Mouse (Mus musculus): ENCODE data around the gene BC029722. TPM values are rescaled to one million over a fixed set of nuclear protein-coding genes. Genes with fewer than 3 reads are reported as not detected.

The BC029722 gene
- total and polyA plus RNA-seq, 3 experiments: 12.4 to 33.8 (median 22.7) TPM

- Histone ChIP-seq H3K4me2 (ENCODE audit: insufficient read depth, low read depth, poor library complexity, severe bottlenecking) (no peak overlapping the region), H3K27me3 (replicated peaks) (no peaks in the 10 kb centered on the region), H3K9me3 (replicated peaks; ENCODE audit: low read length) (no peaks in the 10 kb centered on the region), H3K4me3 (replicated peaks in 1 of 3; ENCODE audit: low read depth in 2 of 3, low read length in 2 of 3, poor library complexity in 1 of 3) (peak overlapping the region in 1 of 3 experiments; percentile 77), H3K4me1 (ENCODE audit: control insufficient read depth in 1 of 2, insufficient read depth in 2 of 2) (peaks cover 21 to 66% of the 10 kb centered on the region in 2 experiments), H3K9ac (ENCODE audit: insufficient read depth, low read depth) (no peak overlapping the region), H3K36me3 (replicated peaks in 1 of 2; ENCODE audit: control insufficient read depth in 1 of 2, insufficient read depth in 1 of 2, low read length in 1 of 2) (peaks cover 45 to 70% of the 10 kb centered on the region in 2 experiments), H3K79me2 (replicated peaks; ENCODE audit: control insufficient read depth, extremely low read depth, insufficient read depth, poor library complexity, severe bottlenecking) (peaks cover 18% of the 10 kb centered on the region), H3K27ac (ENCODE audit: insufficient read depth, low read depth) (peak overlapping the region; percentile 57)
- no peak for DNase-seq (ENCODE audit: extremely low read depth)
- TF ChIP-seq CHD2 (IDR thresholded peaks at IDR 0.05; ENCODE audit: low read length) (no peak), ZKSCAN1 (IDR thresholded peaks at IDR 0.05; ENCODE audit: borderline replicate concordance, low read depth, low read length) (no peak), SIN3A (IDR thresholded peaks at IDR 0.05; ENCODE audit: low read length) (no peak), ELF1 (IDR thresholded peaks at IDR 0.05; ENCODE audit: low read depth, low read length) (no peak), MAX (IDR thresholded peaks at IDR 0.05; ENCODE audit: low read length) (no peak), MXI1 (IDR thresholded peaks at IDR 0.05; ENCODE audit: low read depth, low read length) (no peak), MEF2A (IDR thresholded peaks at IDR 0.05; ENCODE audit: borderline replicate concordance, low read depth, low read length) (no peak), RCOR1 (conservative IDR thresholded peaks at IDR 0.05; ENCODE audit: low read depth, low read length) (no peak), KAT2A (IDR thresholded peaks at IDR 0.05; ENCODE audit: insufficient replicate concordance, low read length) (no peak), GABPA (IDR thresholded peaks at IDR 0.05; ENCODE audit: insufficient replicate concordance, low read depth, low read length) (no peak), ETS1 (conservative IDR thresholded peaks at IDR 0.05; ENCODE audit: low read depth, low read length) (no peak), MAZ (IDR thresholded peaks at IDR 0.05; ENCODE audit: low read depth, low read length) (no peak), MYC (IDR thresholded peaks at IDR 0.05; ENCODE audit: low read depth, low read length) (no peak), EP300 (IDR thresholded peaks at IDR 0.05; ENCODE audit: low read length) (no peak), BHLHE40 (IDR thresholded peaks at IDR 0.05; ENCODE audit: low read depth, low read length) (no peak), TCF12 (IDR thresholded peaks at IDR 0.05; ENCODE audit: low read depth, low read length) (no peak), RAD21 (IDR thresholded peaks at IDR 0.05; ENCODE audit: low read depth, low read length) (no peak), CHD1 (IDR thresholded peaks at IDR 0.05; ENCODE audit: low read depth, low read length) (no peak), USF1 (IDR thresholded peaks at IDR 0.05; ENCODE audit: low read depth, low read length) (no peak)
- dilution Hi-C loops (cut with MboI; ENCODE audit: extremely low pct_ligation_motif_present, extremely low pct_unique_long_range_greater_than_20kb, low sequenced_read_pairs): no loop called here
- in situ Hi-C loops (cut with MboI; ENCODE audit: low pct_ligation_motif_present, low pct_unique_long_range_greater_than_20kb, low sequenced_read_pairs): no loop called here
These were observed 424 bp upstream of the BC029722 start for GRCm38 (mm10) chr2:155819449-155820251.

Data from CH12.LX (cell line).